Mouse (Mus musculus) erythroblast, embryonic 14.5 days (primary cell): ENCODE results near the gene Mbnl1.

Experiments
- GATA1 ChIP-seq: IDR thresholded peaks from 2 replicates; pipeline ENCODE4 v1.6.1; 2012; ENCODE audit warnings: low read length, inconsistent platforms, mixed read lengths
- TAL1 ChIP-seq: IDR thresholded peaks from 3 replicates; pipeline ENCODE4 v1.6.1; 2012; ENCODE audit warnings: low read length, inconsistent platforms, mixed read lengths

GRCm38 (mm10) chr3:60596985-60597384, 124.4 kb downstream of the Mbnl1 start:
- TF ChIP-seq GATA1 (no peak), TAL1 (no peak)
